Mouse (Mus musculus) duodenum, adult 2 months (tissue): ENCODE results near the gene Tfpt. TPM values are rescaled to one million over a fixed set of nuclear protein-coding genes. Genes with fewer than 3 reads are reported as not detected.

Experiments
- polyA plus RNA-seq: library from polyadenylated mRNA; depleted of rRNA; stranded (reverse); fragments of >200 nt; gene quantifications from 2 replicates; pipeline ENCODE4 v1.2.3, GENCODE M21; 2012; ENCODE audit warnings: low replicate concordance; rRNA removed

The Tfpt gene
- 3.6 and 7.9 TPM in 2 replicates for polyA plus RNA-seq

GRCm38 (mm10) chr7:3629543-3630477 is at the start of gene Tfpt, which contains the start of gene Prpf31:
Tfpt (minus strand) TSS chr7:3629929.
Prpf31 (plus strand) TSS chr7:3629985.

DNA sequence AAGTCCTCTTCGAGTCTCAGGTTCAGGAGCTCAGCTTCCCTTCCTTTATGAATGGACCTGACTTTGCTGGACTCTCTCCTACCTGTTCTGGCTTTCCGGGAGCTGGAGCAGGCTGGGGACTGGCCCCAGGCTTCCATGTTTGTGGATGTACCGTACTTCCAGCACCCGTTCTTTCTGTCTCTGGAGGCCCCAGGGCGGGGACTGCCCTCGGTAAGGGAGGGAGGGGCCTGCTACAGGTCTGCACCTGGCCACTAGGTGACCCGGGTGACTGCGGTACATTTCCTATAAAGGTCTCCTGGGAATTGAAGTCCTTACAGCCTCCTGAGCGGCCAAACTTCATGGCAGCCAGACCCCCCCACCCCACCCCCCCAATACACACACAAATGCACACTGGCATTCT is 47.6 kb upstream of the Tfpt start, which contains the start of gene Tmc4:
Gene Tmc4 (minus strand): TSS at position 212 of the 400 bp plus-strand sequence.

GRCm38 (mm10) chr7:3665215-3666114 is 35.7 kb upstream of the Tfpt start, which contains the start of gene Leng1:
Leng1 (minus strand) TSS chr7:3665840.

DNA sequence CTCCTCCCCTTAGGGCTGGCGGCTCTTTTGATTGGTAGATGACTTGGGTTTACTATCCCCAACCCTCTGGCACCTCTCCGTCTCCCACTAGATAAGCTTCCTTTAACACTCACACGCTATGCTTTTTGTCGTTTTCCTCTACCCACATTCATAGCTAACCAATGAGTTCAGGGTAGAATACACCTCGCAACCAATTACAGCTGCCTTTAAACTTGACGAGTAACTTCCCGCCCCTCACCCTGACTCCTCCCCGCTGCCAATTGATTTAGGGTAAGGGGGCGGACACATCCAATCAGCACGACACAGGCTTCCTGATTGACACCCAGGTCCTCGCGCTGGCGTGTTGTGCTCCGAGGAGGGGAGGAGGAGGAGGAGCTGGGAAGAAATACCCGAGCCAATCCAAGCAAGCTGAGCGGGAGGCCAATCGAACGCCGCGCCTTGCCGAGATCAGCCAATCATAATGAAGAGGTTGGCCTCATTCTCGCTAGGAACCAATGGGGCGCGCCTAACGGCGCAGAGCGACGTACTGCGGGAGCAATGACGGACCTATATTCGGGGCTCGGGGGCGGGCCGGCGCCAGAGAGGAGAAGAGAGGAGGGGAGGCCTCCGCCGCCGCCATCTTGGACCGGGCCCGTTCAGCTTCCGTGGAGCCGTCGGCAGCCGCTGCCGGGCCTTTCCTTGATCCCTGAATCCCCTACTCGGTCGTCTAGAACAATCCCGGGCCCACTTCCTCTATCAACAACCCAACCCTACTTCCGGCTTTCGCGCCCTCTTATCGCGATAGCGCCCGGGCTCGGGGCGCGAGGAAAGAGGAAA is 15.2 kb upstream of the Tfpt start, which contains the start of gene Cnot3:
Gene Cnot3 (plus strand): TSS at position 597 of the 816 bp plus-strand sequence.

GRCm38 (mm10) chr7:3617242-3617995 is 12.3 kb downstream of the Tfpt start, which contains the start of gene Ndufa3:
Ndufa3 (plus strand) TSS chr7:3617373.

GRCm38 (mm10) chr7:3616057-3616388 is 13.7 kb downstream of the Tfpt start, which contains the start of gene Oscar:
Oscar (minus strand) TSS chr7:3616157.

Other genes with a start within 250 kb of the Tfpt start
- gene Cacng8, start 239.2 kb downstream of the Tfpt start, polyA plus RNA-seq, result 0.44 and 0.89 TPM in 2 replicates
- not detected in 2 replicates for gene Cacng6, start 205.7 kb downstream of the Tfpt start, polyA plus RNA-seq
- not detected in 2 replicates for gene Tarm1, start 127.3 kb downstream of the Tfpt start, polyA plus RNA-seq
- 0.26 TPM in 1 of 2 replicates, not detected in the other for gene Oscar, start 13.8 kb downstream of the Tfpt start, polyA plus RNA-seq
- gene Ndufa3, start 12.6 kb downstream of the Tfpt start, polyA plus RNA-seq, result 287 and 393 TPM in 2 replicates
- 12.2 and 16.7 TPM in 2 replicates for gene Prpf31, start 56 bp upstream of the Tfpt start, polyA plus RNA-seq
- gene Cnot3, start 15.3 kb upstream of the Tfpt start, polyA plus RNA-seq, result 87.7 and 89.5 TPM in 2 replicates
- 2.2 and 2.7 TPM in 2 replicates for gene Leng1, start 35.9 kb upstream of the Tfpt start, polyA plus RNA-seq
- gene Tmc4, start 47.6 kb upstream of the Tfpt start, polyA plus RNA-seq, result 201 and 223 TPM in 2 replicates
- 92.9 and 131 TPM in 2 replicates for gene Tsen34, start 62.9 kb upstream of the Tfpt start, polyA plus RNA-seq
- 53.2 and 59.5 TPM in 2 replicates for gene Mboat7, start 63.6 kb upstream of the Tfpt start, polyA plus RNA-seq
- 322 and 616 TPM in 2 replicates for gene Rps9, start 74.1 kb upstream of the Tfpt start, polyA plus RNA-seq
- gene Pirb, start 90.5 kb upstream of the Tfpt start, polyA plus RNA-seq, result 3.8 and 4.1 TPM in 2 replicates
- gene Gm15448, start 195.8 kb upstream of the Tfpt start, polyA plus RNA-seq, result 0.07 TPM in 1 of 2 replicates, not detected in the other
- 0.16 and 0.31 TPM in 2 replicates for gene Pira2, start 215.1 kb upstream of the Tfpt start, polyA plus RNA-seq